Mouse (Mus musculus) heart, postnatal 0 days (tissue): ENCODE results near the gene Abcd2. TPM values are rescaled to one million over a fixed set of nuclear protein-coding genes. Genes with fewer than 3 reads are reported as not detected.

Experiments used
- ATAC-seq: fragments of 200-750 bp; cut with Nextera tagmentation; 2 replicates; pipeline ENCODE4 v1.8.0; 2017; ENCODE audit warnings: low read depth, moderate number of reproducible peaks, moderate library complexity; ENCODE audit not compliant: insufficient read depth
- DNase-seq: peaks from one replicate; pipeline ENCODE4 v3.0.0-alpha.2; 2016; ENCODE audit warnings: low spot score
- H3K27ac ChIP-seq: fragments of 300-500 bp; sonication (generic); 2 replicates; pipeline ENCODE4 v1.5.1; 2014; ENCODE audit warnings: low read depth, mild to moderate bottlenecking
- H3K27me3 ChIP-seq: fragments of 300-500 bp; sonication (generic); 2 replicates; pipeline ENCODE4 v1.6.1; 2014; ENCODE audit warnings: low read length, mixed read lengths; ENCODE audit not compliant: control insufficient read depth, insufficient read depth
- H3K36me3 ChIP-seq: fragments of 300-500 bp; sonication (generic); replicated peaks from 2 replicates; pipeline ENCODE4 v1.6.1; 2014; ENCODE audit warnings: low read length, mixed read lengths; ENCODE audit not compliant: control insufficient read depth, insufficient read depth
- H3K4me1 ChIP-seq: fragments of 300-500 bp; sonication (generic); 2 replicates; pipeline ENCODE4 v1.6.1; 2014; ENCODE audit warnings: antibody characterized with exemption; ENCODE audit not compliant: control insufficient read depth, insufficient read depth
- H3K4me2 ChIP-seq: fragments of 300-500 bp; sonication (generic); 2 replicates; pipeline ENCODE4 v1.6.1; 2014; ENCODE audit warnings: low read depth, mild to moderate bottlenecking, low read length, moderate library complexity
- H3K4me3 ChIP-seq: fragments of 300-500 bp; sonication (generic); 2 replicates; pipeline ENCODE4 v1.5.1; 2014; ENCODE audit warnings: low read depth, low read length
- H3K9ac ChIP-seq: fragments of 300-500 bp; sonication (generic); replicated peaks from 2 replicates; pipeline ENCODE4 v1.6.1; 2014; ENCODE audit warnings: low read depth, low read length, mixed read lengths
- H3K9me3 ChIP-seq: fragments of 300-500 bp; sonication (generic); replicated peaks from 2 replicates; pipeline ENCODE4 v1.6.1; 2016; ENCODE audit warnings: low read length; ENCODE audit not compliant: control insufficient read depth
- CTCF ChIP-seq: IDR thresholded peaks from 2 replicates; pipeline ENCODE4 v1.5.1; 2016; ENCODE audit warnings: antibody characterized with exemption, control low read depth, low read depth
- EP300 ChIP-seq: IDR thresholded peaks from 2 replicates; pipeline ENCODE4 v1.6.1; 2016; ENCODE audit warnings: antibody characterized with exemption, low read depth
- WGBS: fragments of 180-500 bp; shearing (Covaris S2); extraction: QIAGEN DNeasy Blood & Tissue Kit; methylation state at CpG from one replicate; pipeline ENCODE4 v1.1.7; 2014; 5-methylcytosine and 5-hydroxymethylcytosine counted together
- polyA plus RNA-seq: library from polyadenylated mRNA; unstranded; fragments of >200 nt; fragmentation: Nextera tagmentation; extraction: Ambion mirVana; gene quantifications from 2 replicates; pipeline ENCODE4 v1.2.1, GENCODE M21; 2015
- total RNA-seq: library from RNA; depleted of rRNA; stranded (reverse); fragments of >200 nt; gene quantifications from 2 replicates; pipeline ENCODE4 v1.2.3, GENCODE M21; 2014; ENCODE audit warnings: low replicate concordance

The Abcd2 gene
- total and polyA plus RNA-seq, 2 experiments from 2014 or later: 0.38 to 1.2 TPM

GRCm38 (mm10) chr15:91202486-91202885, 10.9 kb upstream of the Abcd2 start:
- 88% methylated on average over 1 of the region's 1 CpGs for WGBS
- H3K4me3 ChIP-seq: no peak overlapping the region
- ATAC-seq: no peak
- no peak overlapping the region for H3K9ac ChIP-seq
- H3K27me3 ChIP-seq: no peaks in the 10 kb centered on the region
- no peaks in the 10 kb centered on the region for H3K36me3 ChIP-seq
- DNase-seq: no peak
- TF ChIP-seq CTCF (no peak), EP300 (no peak)
- H3K9me3 ChIP-seq: no peaks in the 10 kb centered on the region
- H3K4me1 ChIP-seq: no peaks in the 10 kb centered on the region
- H3K27ac ChIP-seq: no peak overlapping the region
- no peak overlapping the region for H3K4me2 ChIP-seq

GRCm38 (mm10) chr15:91200833-91201232, 9.2 kb upstream of the Abcd2 start:
- Histone ChIP-seq H3K27ac (no peak overlapping the region), H3K4me1 (no peaks in the 10 kb centered on the region), H3K4me3 (no peak overlapping the region), H3K27me3 (no peaks in the 10 kb centered on the region), H3K9ac (no peak overlapping the region), H3K36me3 (no peaks in the 10 kb centered on the region), H3K9me3 (no peaks in the 10 kb centered on the region), H3K4me2 (no peak overlapping the region)
- no peak for ATAC-seq
- 72% methylated on average over 1 of the region's 1 CpGs for WGBS
- DNase-seq: no peak
- TF ChIP-seq CTCF (no peak), EP300 (no peak)

- no peaks in the 10 kb centered on the region for H3K4me1 ChIP-seq
- WGBS: 86% methylated on average over 30 of the region's 30 CpGs
- no peak for ATAC-seq
Measured at GRCm38 (mm10) chr15:91199256-91199905, 7.8 kb upstream of the Abcd2 start, which contains the start of gene CN725425. Gene CN725425, plus strand, starts transcription at chr15:91199494.

DNA sequence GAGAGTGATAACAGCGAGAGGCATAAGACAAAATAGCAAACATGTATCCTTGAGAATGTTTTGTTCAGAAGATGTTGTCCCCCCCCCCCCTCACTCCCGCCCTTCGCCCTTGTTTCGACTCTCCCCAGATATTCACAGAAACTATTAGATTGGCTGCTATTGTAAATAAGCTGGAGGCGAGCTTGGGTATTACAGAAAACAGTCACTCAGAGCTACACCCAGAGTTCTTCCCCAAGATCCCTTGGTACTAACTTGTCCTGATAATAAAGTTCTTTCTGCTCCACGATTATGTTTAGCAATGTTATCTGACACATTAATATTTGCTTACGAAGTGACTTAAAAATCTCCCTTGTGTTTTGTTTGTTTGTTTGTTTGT, 612 bp upstream of the Abcd2 start:
- TF ChIP-seq EP300 (no peak), CTCF (no peak)
- ATAC-seq (peak; percentile 60), DNase-seq (peak; percentile 16)
- Histone ChIP-seq H3K36me3 (no peaks in the 10 kb centered on the region), H3K9ac (peak overlapping the region; percentile 51), H3K4me2 (peak overlapping the region; percentile 69), H3K27ac (peak overlapping the region; percentile 65), H3K27me3 (no peaks in the 10 kb centered on the region), H3K9me3 (no peaks in the 10 kb centered on the region), H3K4me1 (peaks cover 4% of the 10 kb centered on the region; the same call in 1 of the 2 replicates), H3K4me3 (peak overlapping the region; percentile 54)
- WGBS: 8% methylated on average over 7 of the region's 7 CpGs

More at GRCm38 (mm10) chr15:91199256-91199905, 7.8 kb upstream of the Abcd2 start, which contains the start of gene CN725425:
- no peak for TF ChIP-seq CTCF
- no peak for TF ChIP-seq EP300
- no peaks in the 10 kb centered on the region for H3K36me3 ChIP-seq
- H3K27ac ChIP-seq: no peak within 1 kb of the TSS
- no peak for DNase-seq
- H3K4me2 ChIP-seq: no peak within 1 kb of the TSS
- H3K9ac ChIP-seq: no peak within 1 kb of the TSS
- H3K4me3 ChIP-seq: no peak within 1 kb of the TSS
- H3K27me3 ChIP-seq: no peaks in the 10 kb centered on the region
- H3K9me3 ChIP-seq: no peaks in the 10 kb centered on the region

DNA sequence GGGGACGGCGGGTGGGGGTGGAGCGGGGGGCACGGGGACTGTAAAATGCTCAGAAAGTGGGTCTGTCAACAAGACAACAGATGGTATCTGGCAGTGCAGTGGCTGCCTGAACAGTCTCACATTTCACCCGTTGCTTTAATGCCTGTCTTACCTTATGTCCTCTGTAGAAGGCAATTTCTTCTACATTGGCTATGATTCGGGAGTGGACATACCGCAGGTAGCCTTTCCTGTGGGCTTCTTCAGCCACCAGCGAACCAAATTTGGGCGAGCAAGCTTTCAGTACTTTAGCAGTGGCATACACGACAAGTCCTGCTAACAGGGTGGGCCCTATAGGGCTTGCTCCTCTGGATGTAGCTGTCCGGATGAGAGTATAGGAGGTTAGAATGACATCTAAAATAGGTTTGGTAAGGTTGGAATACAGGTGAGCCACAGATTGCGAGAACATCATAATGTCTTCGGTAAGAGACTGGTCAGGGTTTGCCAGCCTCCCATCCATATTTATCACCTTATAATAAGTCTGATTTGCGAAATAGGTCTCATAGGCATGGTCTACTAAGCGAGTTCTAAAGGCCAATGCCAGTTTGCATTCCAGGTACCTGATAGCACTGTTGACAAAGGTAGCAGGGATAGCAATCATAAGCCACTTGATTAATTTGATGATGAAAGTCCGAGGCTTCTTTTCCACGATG, 936 bp downstream of the Abcd2 start:
- WGBS: 62% methylated on average over 17 of the region's 17 CpGs
- peak overlapping the region; percentile 54 for H3K4me3 ChIP-seq
- no peak overlapping the region for H3K27ac ChIP-seq
- H3K4me2 ChIP-seq: peak overlapping the region; percentile 69
- peaks cover 4% of the 10 kb centered on the region; the same call in 1 of the 2 replicates for H3K4me1 ChIP-seq
- no peaks in the 10 kb centered on the region for H3K27me3 ChIP-seq
- no peaks in the 10 kb centered on the region for H3K9me3 ChIP-seq
- DNase-seq (no peak), ATAC-seq (no peak)
- no peak for TF ChIP-seq EP300
- no peak for TF ChIP-seq CTCF
- H3K9ac ChIP-seq: no peak overlapping the region
- H3K36me3 ChIP-seq: no peaks in the 10 kb centered on the region
